Mouse (Mus musculus) layer of hippocampus, adult 18-20 months (tissue): ENCODE results near the gene Nutm2. TPM values are rescaled to one million over a fixed set of nuclear protein-coding genes. Genes with fewer than 3 reads are reported as not detected.
"Not testable (repeated sequence)": the region's sequence is repeated elsewhere in the genome, so short reads cannot be mapped to it uniquely, and the experiment has no call there.

ENCODE experiments used
- DNase-seq, 2 experiments: peaks; one replicate each; pipeline ENCODE4 v3.0.0; 2022; ENCODE audit warnings: low spot score in 2 of 2
- long read RNA-seq: library from polyadenylated mRNA; stranded (forward); transcript quantifications from one replicate; pipeline ENCODE4 v2.0.0, GENCODE M21; 2021
- total RNA-seq, 2 experiments: library from RNA; stranded (reverse); gene quantifications; 2 replicates each; pipeline ENCODE4 v1.2.3; 2021

The Nutm2 gene
- not detected for total RNA-seq
- long read RNA-seq = 0 reads

- DNase-seq = no peak
Measured at GRCm38 (mm10) chr13:50467007-50467406, at the start of gene Nutm2. TSS of gene Nutm2 (plus strand) at chr13:50467307.

- peak; percentile 66 to 82 for DNase-seq
Measured at GRCm38 (mm10) chr13:50417389-50418183, 49.5 kb upstream of the Nutm2 start, which contains the start of gene Fbxw17. TSS of gene Fbxw17 (plus strand) at chr13:50417864.

- no peak for DNase-seq
Measured at GRCm38 (mm10) chr13:50418421-50418820, 48.7 kb upstream of the Nutm2 start.

GRCm38 (mm10) chr13:50423625-50424209 lies 43.4 kb upstream of the Nutm2 start:
- no peak for DNase-seq

GRCm38 (mm10) chr13:50424517-50424916 lies 42.6 kb upstream of the Nutm2 start:
- no peak for DNase-seq

- no peak for DNase-seq
Measured at GRCm38 (mm10) chr13:50426686-50427085, 40.4 kb upstream of the Nutm2 start.

GRCm38 (mm10) chr13:50443812-50444211 lies 23.3 kb upstream of the Nutm2 start, which contains the start of gene Gm47429:
TSS of gene Gm47429 (minus strand) at chr13:50443912.
- DNase-seq = no peak

GRCm38 (mm10) chr13:50445261-50445660 lies 21.8 kb upstream of the Nutm2 start:
- no peak for DNase-seq

- DNase-seq = not testable (repeated sequence)
Measured at GRCm38 (mm10) chr13:50452266-50452665, 14.8 kb upstream of the Nutm2 start.

GRCm38 (mm10) chr13:50453426-50453825 lies 13.7 kb upstream of the Nutm2 start:
- no peak for DNase-seq

GRCm38 (mm10) chr13:50460433-50460832 lies 6.7 kb upstream of the Nutm2 start:
- not testable (repeated sequence) for DNase-seq

GRCm38 (mm10) chr13:50464621-50465562 lies 2.2 kb upstream of the Nutm2 start:
- DNase-seq = no peak

GRCm38 (mm10) chr13:50488510-50488909 lies 21.4 kb downstream of the Nutm2 start:
- not testable (repeated sequence) for DNase-seq

- DNase-seq = not testable (repeated sequence)
Measured at GRCm38 (mm10) chr13:50510470-50511343, 43.6 kb downstream of the Nutm2 start.

Other genes starting within 250 kb of the Nutm2 start
- gene Gm906, start 217.0 kb upstream of the Nutm2 start, total RNA-seq = not detected
- 10 to 100 TPM; 12.8 to 14.6 TPM for gene Fbxw17, start 49.4 kb upstream of the Nutm2 start, total RNA-seq
- gene Gm47429, start 23.4 kb upstream of the Nutm2 start, total RNA-seq = not detected
- not detected for gene Gm904, start 175.9 kb downstream of the Nutm2 start, total RNA-seq
- gene Gm8765, start 231.0 kb downstream of the Nutm2 start, total RNA-seq = not detected